Mouse (Mus musculus): Measurements from ENCODE around the gene Smyd4.

Smyd4 gene

GRCm38 (mm10) chr11:75348199-75348889 is at the start of gene Smyd4, which contains the start of gene Rpa1:
Gene Smyd4, plus strand, starts transcription at chr11:75348433.
Gene Rpa1, minus strand, starts transcription at chr11:75348324.
- DNase-seq, result peak; percentile 96

- DNase-seq, result no peak
Measured at GRCm38 (mm10) chr11:75298491-75298890, 49.7 kb upstream of the Smyd4 start.

- DNase-seq, result no peak
Measured at GRCm38 (mm10) chr11:75299786-75300185, 48.4 kb upstream of the Smyd4 start.

GRCm38 (mm10) chr11:75300954-75301353 is 47.3 kb upstream of the Smyd4 start:
- no peak for DNase-seq

GRCm38 (mm10) chr11:75304797-75305196 is 43.4 kb upstream of the Smyd4 start:
- DNase-seq, result no peak

GRCm38 (mm10) chr11:75308650-75309049 is 39.6 kb upstream of the Smyd4 start:
- no peak for DNase-seq

- no peak for DNase-seq
Measured at GRCm38 (mm10) chr11:75310813-75311212, 37.4 kb upstream of the Smyd4 start.

GRCm38 (mm10) chr11:75311751-75312150 is 36.5 kb upstream of the Smyd4 start:
- DNase-seq, result no peak

GRCm38 (mm10) chr11:75313834-75314233 is 34.4 kb upstream of the Smyd4 start:
- no peak for DNase-seq

- DNase-seq, result no peak
Measured at GRCm38 (mm10) chr11:75318351-75319221, 29.6 kb upstream of the Smyd4 start.

- DNase-seq, result no peak
Measured at GRCm38 (mm10) chr11:75319246-75319645, 29.0 kb upstream of the Smyd4 start.

GRCm38 (mm10) chr11:75323326-75323737 is 24.9 kb upstream of the Smyd4 start:
- DNase-seq, result no peak

- DNase-seq, result no peak
Measured at GRCm38 (mm10) chr11:75324433-75324832, 23.8 kb upstream of the Smyd4 start.

- no peak for DNase-seq
Measured at GRCm38 (mm10) chr11:75325116-75325968, 22.9 kb upstream of the Smyd4 start.

GRCm38 (mm10) chr11:75325969-75326311 is 22.3 kb upstream of the Smyd4 start:
- no peak for DNase-seq

- DNase-seq, result no peak
Measured at GRCm38 (mm10) chr11:75336676-75337075, 11.6 kb upstream of the Smyd4 start.

GRCm38 (mm10) chr11:75337246-75337645 is 11.0 kb upstream of the Smyd4 start:
- DNase-seq, result no peak

- no peak for DNase-seq
Measured at GRCm38 (mm10) chr11:75340076-75340475, 8.2 kb upstream of the Smyd4 start.

- no peak for DNase-seq
Measured at GRCm38 (mm10) chr11:75340698-75341345, 7.4 kb upstream of the Smyd4 start.

GRCm38 (mm10) chr11:75343096-75343495 is 5.1 kb upstream of the Smyd4 start:
- no peak for DNase-seq

- no peak for DNase-seq
Measured at GRCm38 (mm10) chr11:75344163-75344562, 4.1 kb upstream of the Smyd4 start.

GRCm38 (mm10) chr11:75344716-75345115 is 3.5 kb upstream of the Smyd4 start:
- no peak for DNase-seq

Data from cerebellum, adult 11-12 months (tissue).